Mouse (Mus musculus): ENCODE results near the gene Ppfibp1. TPM values are rescaled to one million over a fixed set of nuclear protein-coding genes. Genes with fewer than 3 reads are reported as not detected.
A peak's percentile ranks its signal among the peaks of the same experiment; 100 is the strongest.

The Ppfibp1 gene
- polyA plus RNA-seq, 1 experiment from 2014 or later, result 25.0 TPM

DNA sequence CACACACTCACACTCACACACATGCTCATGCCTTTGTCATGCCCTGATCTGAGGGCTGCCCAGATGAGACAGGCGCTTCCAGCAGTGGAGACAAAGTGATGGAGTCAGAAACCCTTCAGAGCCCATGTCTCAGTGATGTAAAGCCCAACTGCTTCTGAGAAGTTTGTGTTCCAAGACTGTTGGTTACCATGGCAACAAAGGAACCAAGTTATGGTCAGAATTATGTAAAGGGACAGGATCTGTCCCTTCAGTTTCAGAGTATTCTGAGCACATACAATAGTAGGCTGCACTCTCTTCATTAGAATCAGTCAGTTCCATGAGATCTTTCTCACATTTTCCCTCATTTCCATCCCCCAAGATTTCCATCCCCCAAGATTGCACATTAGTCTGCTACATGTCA, 66.0 kb downstream of the Ppfibp1 start, which contains the start of gene 1700034J05Rik:
Gene 1700034J05Rik, minus strand, starts transcription at position 165 of the 400 bp plus-strand sequence.
- no peaks in the 10 kb centered on the region for H3K27me3 ChIP-seq
- ATAC-seq (ENCODE audit: low FRiP score, low read depth), result no peak
- WGBS, result 78% methylated on average over 1 of the region's 1 CpGs

GRCm38 (mm10) chr6:146955475-146955874, 67.2 kb downstream of the Ppfibp1 start:
- no peak for ATAC-seq (ENCODE audit: low FRiP score, low read depth)
- Histone ChIP-seq H3K4me1 (peaks cover 11% of the 10 kb centered on the region), H3K4me2 (replicated peaks) (no peak overlapping the region), H3K36me3 (no peaks in the 10 kb centered on the region), H3K4me3 (no peak overlapping the region), H3K27ac (replicated peaks) (no peak overlapping the region), H3K9ac (replicated peaks) (no peak overlapping the region), H3K27me3 (no peaks in the 10 kb centered on the region), H3K9me3 (no peaks in the 10 kb centered on the region)
- 72% methylated on average over 1 of the region's 1 CpGs for WGBS

More for the DNA sequence above, 66.0 kb downstream of the Ppfibp1 start, which contains the start of gene 1700034J05Rik:
- H3K27ac ChIP-seq (replicated peaks), result no peak within 1 kb of the TSS
- no peak within 1 kb of the TSS for H3K4me3 ChIP-seq
- no peak within 1 kb of the TSS for H3K4me2 ChIP-seq (replicated peaks)
- no peak within 1 kb of the TSS for H3K9ac ChIP-seq (replicated peaks)
- H3K9me3 ChIP-seq, result no peaks in the 10 kb centered on the region
- H3K4me1 ChIP-seq, result peaks cover 18% of the 10 kb centered on the region
- H3K36me3 ChIP-seq, result no peaks in the 10 kb centered on the region

- ATAC-seq (ENCODE audit: low FRiP score, low read depth), result peak; percentile 63; the same call in 1 of the 2 replicates
- Histone ChIP-seq H3K4me2 (replicated peaks) (0 out of 2 replicates have a peak overlapping the region, but pooled peaks have one; percentile 5), H3K27me3 (no peaks in the 10 kb centered on the region), H3K36me3 (no peaks in the 10 kb centered on the region), H3K27ac (replicated peaks) (no peak overlapping the region), H3K9me3 (no peaks in the 10 kb centered on the region), H3K9ac (replicated peaks) (no peak overlapping the region), H3K4me1 (peaks cover 8% of the 10 kb centered on the region), H3K4me3 (no peak overlapping the region)
- WGBS, result 19% methylated on average over 12 of the region's 12 CpGs
Measured at GRCm38 (mm10) chr6:146955896-146956295, 67.6 kb downstream of the Ppfibp1 start.

GRCm38 (mm10) chr6:146956961-146957360, 68.7 kb downstream of the Ppfibp1 start:
- Histone ChIP-seq H3K27me3 (no peaks in the 10 kb centered on the region), H3K4me2 (replicated peaks) (no peak overlapping the region), H3K9ac (replicated peaks) (no peak overlapping the region), H3K36me3 (no peaks in the 10 kb centered on the region), H3K4me1 (peaks cover 8% of the 10 kb centered on the region), H3K4me3 (no peak overlapping the region), H3K9me3 (no peaks in the 10 kb centered on the region), H3K27ac (replicated peaks) (no peak overlapping the region)
- 89% methylated on average over 1 of the region's 1 CpGs for WGBS
- no peak for ATAC-seq (ENCODE audit: low FRiP score, low read depth)

- no peak for ATAC-seq (ENCODE audit: low FRiP score, low read depth)
- Histone ChIP-seq H3K27me3 (no peaks in the 10 kb centered on the region), H3K27ac (replicated peaks) (no peak overlapping the region), H3K4me2 (replicated peaks) (no peak overlapping the region), H3K4me3 (no peak overlapping the region), H3K4me1 (peaks cover 8% of the 10 kb centered on the region), H3K36me3 (no peaks in the 10 kb centered on the region), H3K9me3 (no peaks in the 10 kb centered on the region), H3K9ac (replicated peaks) (no peak overlapping the region)
- WGBS, result 75% methylated on average over 1 of the region's 1 CpGs
Measured at GRCm38 (mm10) chr6:146958694-146959093, 70.4 kb downstream of the Ppfibp1 start.

- Histone ChIP-seq H3K27ac (replicated peaks) (no peak overlapping the region), H3K4me2 (replicated peaks) (no peak overlapping the region), H3K27me3 (no peaks in the 10 kb centered on the region), H3K4me3 (no peak overlapping the region), H3K4me1 (peaks cover 8% of the 10 kb centered on the region), H3K9ac (replicated peaks) (no peak overlapping the region), H3K9me3 (no peaks in the 10 kb centered on the region), H3K36me3 (no peaks in the 10 kb centered on the region)
- WGBS, result 89% methylated on average over 9 of the region's 9 CpGs
- no peak for ATAC-seq (ENCODE audit: low FRiP score, low read depth)
Measured at GRCm38 (mm10) chr6:146959908-146960680, 71.8 kb downstream of the Ppfibp1 start.

- H3K4me2 ChIP-seq (replicated peaks), result no peak overlapping the region
- H3K9me3 ChIP-seq, result no peaks in the 10 kb centered on the region
- no peak overlapping the region for H3K9ac ChIP-seq (replicated peaks)
- H3K27me3 ChIP-seq, result no peaks in the 10 kb centered on the region
- H3K27ac ChIP-seq (replicated peaks), result no peak overlapping the region
- peaks cover 1% of the 10 kb centered on the region for H3K4me1 ChIP-seq
- no peaks in the 10 kb centered on the region for H3K36me3 ChIP-seq
- ATAC-seq (ENCODE audit: low FRiP score, low read depth), result no peak
- H3K4me3 ChIP-seq, result no peak overlapping the region
- 89% methylated on average over 5 of the region's 5 CpGs for WGBS
Measured at GRCm38 (mm10) chr6:146960956-146961355, 72.7 kb downstream of the Ppfibp1 start.

GRCm38 (mm10) chr6:146961832-146962481, 73.7 kb downstream of the Ppfibp1 start:
- H3K36me3 ChIP-seq, result no peaks in the 10 kb centered on the region
- no peak overlapping the region for H3K9ac ChIP-seq (replicated peaks)
- H3K4me2 ChIP-seq (replicated peaks), result no peak overlapping the region
- no peaks in the 10 kb centered on the region for H3K9me3 ChIP-seq
- no peak overlapping the region for H3K4me3 ChIP-seq
- no peaks in the 10 kb centered on the region for H3K4me1 ChIP-seq
- WGBS, result 75% methylated on average over 6 of the region's 6 CpGs
- H3K27ac ChIP-seq (replicated peaks), result no peak overlapping the region
- ATAC-seq (ENCODE audit: low FRiP score, low read depth), result no peak
- H3K27me3 ChIP-seq, result no peaks in the 10 kb centered on the region

DNA sequence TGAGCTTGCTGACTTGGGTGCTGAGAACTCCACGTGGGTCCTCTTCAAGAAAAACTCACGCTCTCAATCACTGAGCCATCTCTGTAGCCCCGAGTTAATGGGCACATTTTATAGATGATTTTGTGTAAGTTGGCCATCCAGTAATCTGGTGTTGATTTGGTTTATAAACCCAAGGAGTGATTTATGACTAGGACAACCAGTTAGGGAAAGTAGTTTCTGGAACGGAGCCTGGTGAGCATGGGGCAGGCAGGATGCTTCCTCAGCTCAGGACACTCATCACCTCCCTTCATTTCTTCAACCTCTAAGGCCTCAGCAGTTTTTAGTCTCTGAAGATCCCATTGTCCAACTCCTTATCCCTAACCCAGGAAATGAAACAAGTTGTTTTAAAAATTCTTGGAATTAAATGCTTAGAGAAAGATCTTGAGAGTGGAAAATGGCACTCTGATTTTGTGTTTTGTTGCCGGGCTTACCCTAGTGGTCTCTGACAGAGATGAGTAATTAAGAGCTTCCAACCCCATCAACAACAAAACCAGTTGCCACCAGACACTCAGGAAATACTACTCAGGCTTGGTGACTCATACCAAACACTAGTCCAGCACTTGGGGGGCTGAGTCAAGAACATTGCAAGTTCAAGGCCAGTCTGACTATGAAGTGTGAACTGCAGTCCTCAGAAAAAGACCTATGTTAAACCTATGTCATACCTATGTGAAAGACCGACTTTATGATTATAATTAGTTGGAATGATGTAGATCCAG, 75.3 kb downstream of the Ppfibp1 start:
- 91% methylated on average over 6 of the region's 6 CpGs for WGBS

GRCm38 (mm10) chr6:146965139-146965772, 77.0 kb downstream of the Ppfibp1 start:
- Histone ChIP-seq H3K4me3 (no peak overlapping the region), H3K27ac (replicated peaks) (no peak overlapping the region), H3K4me1 (no peaks in the 10 kb centered on the region), H3K9ac (replicated peaks) (no peak overlapping the region), H3K27me3 (no peaks in the 10 kb centered on the region), H3K9me3 (no peaks in the 10 kb centered on the region), H3K4me2 (replicated peaks) (no peak overlapping the region), H3K36me3 (no peaks in the 10 kb centered on the region)
- WGBS, result 78% methylated on average over 13 of the region's 13 CpGs
- no peak for ATAC-seq (ENCODE audit: low FRiP score, low read depth)

More for the DNA sequence above, 75.3 kb downstream of the Ppfibp1 start:
- H3K36me3 ChIP-seq, result no peaks in the 10 kb centered on the region
- no peak overlapping the region for H3K4me2 ChIP-seq (replicated peaks)
- H3K4me3 ChIP-seq, result no peak overlapping the region
- no peaks in the 10 kb centered on the region for H3K27me3 ChIP-seq
- ATAC-seq (ENCODE audit: low FRiP score, low read depth), result no peak
- no peak overlapping the region for H3K27ac ChIP-seq (replicated peaks)
- H3K9ac ChIP-seq (replicated peaks), result no peak overlapping the region
- no peaks in the 10 kb centered on the region for H3K9me3 ChIP-seq
- H3K4me1 ChIP-seq, result no peaks in the 10 kb centered on the region

DNA sequence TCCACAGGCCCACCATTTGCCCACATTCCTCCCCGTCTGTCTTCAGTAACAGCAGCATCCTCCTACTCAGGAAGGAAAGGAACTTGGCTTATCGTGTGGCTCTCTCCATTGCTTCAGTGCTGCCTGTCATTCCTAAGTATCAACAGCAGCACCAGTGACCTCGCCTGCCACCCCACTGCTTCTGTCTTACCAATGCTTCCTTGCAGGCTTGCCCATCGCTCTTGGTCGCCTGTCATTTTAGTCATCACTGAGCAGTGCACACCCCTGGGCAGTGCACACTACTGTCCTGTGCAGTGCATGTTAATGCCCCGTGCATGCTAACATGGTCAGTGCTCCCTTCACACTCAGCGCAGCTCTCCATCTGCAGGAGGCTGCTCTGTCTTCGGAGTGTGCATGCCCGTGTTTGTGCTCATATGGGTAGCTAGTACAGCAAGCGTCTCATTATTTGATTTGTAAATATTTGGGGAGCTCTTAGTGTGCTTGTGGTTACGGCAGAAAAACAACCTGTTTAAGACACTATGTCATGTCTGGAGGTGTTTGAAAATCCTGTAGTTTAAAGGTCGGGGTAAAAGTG, 78.2 kb downstream of the Ppfibp1 start:
- no peak overlapping the region for H3K9ac ChIP-seq (replicated peaks)
- no peaks in the 10 kb centered on the region for H3K27me3 ChIP-seq
- H3K4me1 ChIP-seq, result no peaks in the 10 kb centered on the region
- no peaks in the 10 kb centered on the region for H3K36me3 ChIP-seq
- WGBS, result 77% methylated on average over 12 of the region's 12 CpGs
- H3K9me3 ChIP-seq, result no peaks in the 10 kb centered on the region
- ATAC-seq (ENCODE audit: low FRiP score, low read depth), result no peak
- H3K27ac ChIP-seq (replicated peaks), result no peak overlapping the region
- no peak overlapping the region for H3K4me3 ChIP-seq
- H3K4me2 ChIP-seq (replicated peaks), result no peak overlapping the region
